Mouse (Mus musculus) cerebellum, adult 2 months (tissue): ENCODE measurements around the gene Slit2.

Experiments
- CTCF ChIP-seq: fragments of 200-500 bp; IDR thresholded peaks from 2 replicates; pipeline ENCODE4 v1.5.1; 2011; ENCODE audit warnings: low read depth, mild to moderate bottlenecking, control low read depth, low read length, moderate library complexity, borderline replicate concordance; ENCODE audit not compliant: insufficient read depth
- POLR2A ChIP-seq: fragments of 200-500 bp; IDR thresholded peaks from 2 replicates; pipeline ENCODE4 v1.6.1; 2011; ENCODE audit warnings: low read length, control low read depth, borderline replicate concordance; ENCODE audit not compliant: insufficient read depth

- TF ChIP-seq CTCF: no peak
- no peak for TF ChIP-seq POLR2A
Measured at GRCm38 (mm10) chr5:47938586-47939372, 44.2 kb upstream of the Slit2 start.
